Mouse (Mus musculus): ENCODE results near the gene Mrpl10. TPM values are rescaled to one million over a fixed set of nuclear protein-coding genes. Genes with fewer than 3 reads are reported as not detected.
A peak's percentile ranks its signal among the peaks of the same experiment; 100 is the strongest.

Gene Mrpl10
- polyA plus RNA-seq, 2 experiments, result 77.3 to 84.5 TPM

GRCm38 (mm10) chr11:97030426-97030825, 10.9 kb upstream of the Mrpl10 start:
- ATAC-seq (ENCODE audit: low FRiP score, low read depth) (no peak), DNase-seq (ENCODE audit: low spot score) (no peak)
- H3K4me2 ChIP-seq (replicated peaks; ENCODE audit: low read depth, low read length, severe bottlenecking), result peak overlapping the region; percentile 89
- H3K36me3 ChIP-seq (ENCODE audit: control insufficient read depth, insufficient read depth, low read length), result peaks cover 11% of the 10 kb centered on the region; the same call in 1 of the 2 replicates
- WGBS, result 20% methylated on average over 15 of the region's 15 CpGs
- H3K9me3 ChIP-seq (ENCODE audit: control insufficient read depth, low read length), result no peaks in the 10 kb centered on the region
- H3K9ac ChIP-seq (ENCODE audit: low read depth, low read length, severe bottlenecking), result peak overlapping the region; percentile 69
- H3K4me1 ChIP-seq (ENCODE audit: control insufficient read depth, insufficient read depth, low read length), result peaks cover 11% of the 10 kb centered on the region
- H3K27me3 ChIP-seq (ENCODE audit: control insufficient read depth, insufficient read depth, low read length), result no peaks in the 10 kb centered on the region
- H3K4me3 ChIP-seq (replicated peaks; ENCODE audit: low read length), result peak overlapping the region; percentile 62
- H3K27ac ChIP-seq (replicated peaks; ENCODE audit: low read depth, low read length), result 0 out of 2 replicates have a peak overlapping the region, but pooled peaks have one; percentile 74
- no peak for TF ChIP-seq POLR2A (IDR thresholded peaks at IDR 0.05; ENCODE audit: borderline replicate concordance, extremely low read depth, insufficient read depth, insufficient read length)

- no peak overlapping the region for H3K9ac ChIP-seq (ENCODE audit: low read depth, low read length, severe bottlenecking)
Measured at GRCm38 (mm10) chr11:97031977-97032376, 9.4 kb upstream of the Mrpl10 start.

GRCm38 (mm10) chr11:97032499-97032898, 8.9 kb upstream of the Mrpl10 start:
- Histone ChIP-seq H3K27me3 (ENCODE audit: control insufficient read depth, insufficient read depth, low read length) (no peaks in the 10 kb centered on the region), H3K36me3 (ENCODE audit: control insufficient read depth, insufficient read depth, low read length) (peaks cover 11% of the 10 kb centered on the region; the same call in 1 of the 2 replicates), H3K27ac (replicated peaks; ENCODE audit: low read depth, low read length) (no peak overlapping the region), H3K4me2 (replicated peaks; ENCODE audit: low read depth, low read length, severe bottlenecking) (no peak overlapping the region), H3K9ac (ENCODE audit: low read depth, low read length, severe bottlenecking) (no peak overlapping the region), H3K9me3 (ENCODE audit: control insufficient read depth, low read length) (no peaks in the 10 kb centered on the region), H3K4me1 (ENCODE audit: control insufficient read depth, insufficient read depth, low read length) (peaks cover 6% of the 10 kb centered on the region), H3K4me3 (replicated peaks; ENCODE audit: low read length) (no peak overlapping the region)
- no peak for DNase-seq (ENCODE audit: low spot score)
- ATAC-seq (ENCODE audit: low FRiP score, low read depth), result no peak
- WGBS, result 97% methylated on average over 4 of the region's 4 CpGs
- no peak for TF ChIP-seq POLR2A (IDR thresholded peaks at IDR 0.05; ENCODE audit: borderline replicate concordance, extremely low read depth, insufficient read depth, insufficient read length)

More at GRCm38 (mm10) chr11:97031977-97032376, 9.4 kb upstream of the Mrpl10 start:
- H3K4me2 ChIP-seq (replicated peaks; ENCODE audit: low read depth, low read length, severe bottlenecking), result no peak overlapping the region
- WGBS, result 79% methylated on average over 12 of the region's 12 CpGs
- peaks cover 6% of the 10 kb centered on the region for H3K4me1 ChIP-seq (ENCODE audit: control insufficient read depth, insufficient read depth, low read length)
- ATAC-seq (ENCODE audit: low FRiP score, low read depth), result no peak
- no peak overlapping the region for H3K4me3 ChIP-seq (replicated peaks; ENCODE audit: low read length)
- TF ChIP-seq POLR2A (IDR thresholded peaks at IDR 0.05; ENCODE audit: borderline replicate concordance, extremely low read depth, insufficient read depth, insufficient read length), result no peak
- H3K9me3 ChIP-seq (ENCODE audit: control insufficient read depth, low read length), result no peaks in the 10 kb centered on the region
- H3K27me3 ChIP-seq (ENCODE audit: control insufficient read depth, insufficient read depth, low read length), result no peaks in the 10 kb centered on the region
- H3K36me3 ChIP-seq (ENCODE audit: control insufficient read depth, insufficient read depth, low read length), result peaks cover 11% of the 10 kb centered on the region; the same call in 1 of the 2 replicates
- DNase-seq (ENCODE audit: low spot score), result no peak
- H3K27ac ChIP-seq (replicated peaks; ENCODE audit: low read depth, low read length), result no peak overlapping the region

- Histone ChIP-seq H3K27me3 (ENCODE audit: control insufficient read depth, insufficient read depth, low read length) (no peaks in the 10 kb centered on the region), H3K36me3 (ENCODE audit: control insufficient read depth, insufficient read depth, low read length) (peaks cover 11% of the 10 kb centered on the region; the same call in 1 of the 2 replicates), H3K27ac (replicated peaks; ENCODE audit: low read depth, low read length) (no peak overlapping the region), H3K4me1 (ENCODE audit: control insufficient read depth, insufficient read depth, low read length) (peaks cover 6% of the 10 kb centered on the region), H3K9ac (ENCODE audit: low read depth, low read length, severe bottlenecking) (no peak overlapping the region), H3K4me3 (replicated peaks; ENCODE audit: low read length) (no peak overlapping the region), H3K9me3 (ENCODE audit: control insufficient read depth, low read length) (no peaks in the 10 kb centered on the region), H3K4me2 (replicated peaks; ENCODE audit: low read depth, low read length, severe bottlenecking) (no peak overlapping the region)
- no peak for DNase-seq (ENCODE audit: low spot score)
- WGBS, result 86% methylated on average over 4 of the region's 4 CpGs
- ATAC-seq (ENCODE audit: low FRiP score, low read depth), result no peak
- TF ChIP-seq POLR2A (IDR thresholded peaks at IDR 0.05; ENCODE audit: borderline replicate concordance, extremely low read depth, insufficient read depth, insufficient read length), result no peak
Measured at GRCm38 (mm10) chr11:97033781-97034180, 7.6 kb upstream of the Mrpl10 start.

- H3K9me3 ChIP-seq (ENCODE audit: control insufficient read depth, low read length), result no peaks in the 10 kb centered on the region
- H3K4me3 ChIP-seq (replicated peaks; ENCODE audit: low read length), result no peak overlapping the region
- H3K4me2 ChIP-seq (replicated peaks; ENCODE audit: low read depth, low read length, severe bottlenecking), result no peak overlapping the region
- ATAC-seq (ENCODE audit: low FRiP score, low read depth) (no peak), DNase-seq (ENCODE audit: low spot score) (no peak)
- H3K27ac ChIP-seq (replicated peaks; ENCODE audit: low read depth, low read length), result no peak overlapping the region
- peaks cover 11% of the 10 kb centered on the region; the same call in 1 of the 2 replicates for H3K36me3 ChIP-seq (ENCODE audit: control insufficient read depth, insufficient read depth, low read length)
- H3K4me1 ChIP-seq (ENCODE audit: control insufficient read depth, insufficient read depth, low read length), result no peaks in the 10 kb centered on the region
- H3K9ac ChIP-seq (ENCODE audit: low read depth, low read length, severe bottlenecking), result no peak overlapping the region
- TF ChIP-seq POLR2A (IDR thresholded peaks at IDR 0.05; ENCODE audit: borderline replicate concordance, extremely low read depth, insufficient read depth, insufficient read length), result no peak
- 78% methylated on average over 5 of the region's 5 CpGs for WGBS
- H3K27me3 ChIP-seq (ENCODE audit: control insufficient read depth, insufficient read depth, low read length), result no peaks in the 10 kb centered on the region
Measured at GRCm38 (mm10) chr11:97036141-97036540, 5.2 kb upstream of the Mrpl10 start.
